ENCODE assay signal across 12 mouse cellular contexts in genomic region chr8:92772826-92773225, GRCm38 (mm10). TPM values are rescaled to one million over a fixed set of nuclear protein-coding genes. Genes with fewer than 3 reads are reported as not detected.
DNase-seq lines count a peak whose midpoint lies in the region; ATAC-seq and TF ChIP-seq lines count a peak whose summit lies in the region.
"Had no signal": no experiment of that assay in that cellular context is flagged by ENCODE, and none has a peak within 500 bp of the region (broad histone marks: within the 10 kb centered on the region; RNA-seq: fewer than 3 reads in every experiment).

No protein-coding gene starts in this region.

- DNase-seq in embryo, embryonic 11 days: peak; percentile 26
- DNase-seq in embryo, embryonic 9.5 days (ENCODE audit: extremely low spot score): no peak
- peak; percentile 24 for DNase-seq in ZHBTc4 (ENCODE audit: low read depth, low spot score)
- no peak for DNase-seq in heart, postnatal 0 days (ENCODE audit: low spot score)
- no peak for DNase-seq in urinary bladder, postnatal 10 days (ENCODE audit: low spot score)
- DNase-seq in spleen, adult 12 weeks (ENCODE audit: low spot score): no peak
- DNase-seq: cerebellum, postnatal 36 days; liver, embryonic 13.5 days had no signal

- no peak overlapping the region for H3K9ac ChIP-seq in hindbrain, embryonic 15.5 days
- no peak overlapping the region for H3K9ac ChIP-seq in hindbrain, embryonic 13.5 days
- H3K9ac ChIP-seq in heart, postnatal 0 days (replicated peaks; ENCODE audit: low read depth, low read length): no peak overlapping the region
- H3K9ac ChIP-seq: liver, embryonic 13.5 days had no signal

- no peaks in the 10 kb centered on the region for H3K4me1 ChIP-seq in hindbrain, embryonic 15.5 days (replicated peaks)
- peaks cover 5% of the 10 kb centered on the region for H3K4me1 ChIP-seq in hindbrain, embryonic 13.5 days (replicated peaks)
- no peaks in the 10 kb centered on the region for H3K4me1 ChIP-seq in heart, postnatal 0 days (ENCODE audit: control insufficient read depth, insufficient read depth)
- H3K4me1 ChIP-seq: liver, embryonic 13.5 days had no signal

- H3K27me3 ChIP-seq in hindbrain, embryonic 15.5 days: no peaks in the 10 kb centered on the region
- H3K27me3 ChIP-seq in hindbrain, embryonic 13.5 days: no peaks in the 10 kb centered on the region
- H3K27me3 ChIP-seq in heart, postnatal 0 days (ENCODE audit: control insufficient read depth, insufficient read depth, low read length): no peaks in the 10 kb centered on the region
- H3K27me3 ChIP-seq: liver, embryonic 13.5 days had no signal

- no peak for TF ChIP-seq EP300 in heart, postnatal 0 days (IDR thresholded peaks at IDR 0.05; ENCODE audit: low read depth)

- 67% methylated on average over 10 of the region's 10 CpGs for WGBS in hindbrain, embryonic 15.5 days
- WGBS in hindbrain, embryonic 13.5 days: 68% methylated on average over 10 of the region's 10 CpGs
- WGBS in heart, postnatal 0 days: 83% methylated on average over 10 of the region's 10 CpGs

- no peak overlapping the region for H3K27ac ChIP-seq in hindbrain, embryonic 15.5 days (replicated peaks)
- H3K27ac ChIP-seq in hindbrain, embryonic 13.5 days: no peak overlapping the region
- H3K27ac ChIP-seq in heart, postnatal 0 days (ENCODE audit: low read depth): no peak overlapping the region
- H3K27ac ChIP-seq: liver, embryonic 13.5 days had no signal

- H3K4me2 ChIP-seq in hindbrain, embryonic 15.5 days: 0 out of 2 replicates have a peak overlapping the region, but pooled peaks have one; percentile 5
- no peak overlapping the region for H3K4me2 ChIP-seq in hindbrain, embryonic 13.5 days
- peak overlapping the region; percentile 48 for H3K4me2 ChIP-seq in heart, postnatal 0 days (ENCODE audit: low read depth, low read length)

- H3K36me3 ChIP-seq in hindbrain, embryonic 15.5 days: no peaks in the 10 kb centered on the region
- no peaks in the 10 kb centered on the region for H3K36me3 ChIP-seq in hindbrain, embryonic 13.5 days
- no peaks in the 10 kb centered on the region for H3K36me3 ChIP-seq in heart, postnatal 0 days (replicated peaks; ENCODE audit: control insufficient read depth, insufficient read depth, low read length)
- H3K36me3 ChIP-seq: G1E; liver, embryonic 13.5 days had no signal

- no peak overlapping the region for H3K4me3 ChIP-seq in hindbrain, embryonic 15.5 days
- no peak overlapping the region for H3K4me3 ChIP-seq in hindbrain, embryonic 13.5 days
- no peak overlapping the region for H3K4me3 ChIP-seq in heart, postnatal 0 days (ENCODE audit: low read depth, low read length)

- no peaks in the 10 kb centered on the region for H3K9me3 ChIP-seq in hindbrain, embryonic 15.5 days
- H3K9me3 ChIP-seq in hindbrain, embryonic 13.5 days: no peaks in the 10 kb centered on the region
- H3K9me3 ChIP-seq in heart, postnatal 0 days (replicated peaks; ENCODE audit: control insufficient read depth, low read length): no peaks in the 10 kb centered on the region
- H3K9me3 ChIP-seq: liver, embryonic 13.5 days had no signal

- no peak for TF ChIP-seq CTCF in heart, postnatal 0 days (IDR thresholded peaks at IDR 0.05; ENCODE audit: low read depth)

- no peak for ATAC-seq in hindbrain, embryonic 15.5 days (ENCODE audit: low FRiP score, low read depth)
- no peak for ATAC-seq in hindbrain, embryonic 13.5 days (ENCODE audit: low FRiP score)
- no peak for ATAC-seq in heart, postnatal 0 days (ENCODE audit: insufficient read depth, low read depth)
- ATAC-seq: intestine, embryonic 16.5 days had no signal

RNA-seq across cellular contexts. Expression of gene Mmp2, which starts 54.3 kb away (rescaled TPM):
- polyA plus RNA-seq in hindbrain, embryonic 15.5 days (2015; fragmentation: Nextera tagmentation; extraction: Ambion mirVana): 23.7 and 26.2 TPM in 2 replicates
- polyA plus RNA-seq in hindbrain, embryonic 13.5 days (2015; fragmentation: Nextera tagmentation; extraction: Ambion mirVana): 30.9 and 34.4 TPM in 2 replicates
- total RNA-seq in heart, postnatal 0 days (2014; rRNA removed; ENCODE audit: low replicate concordance): 92.6 and 113 TPM in 2 replicates
- 83.6 and 89.0 TPM in 2 replicates for polyA plus RNA-seq in heart, postnatal 0 days (2015; fragmentation: Nextera tagmentation; extraction: Ambion mirVana)
- polyA plus RNA-seq: G1E had no signal

Comparison
In these comparisons a context has a peak if more than half of its experiments do, and no peak if none do; other contexts are left out.
1. DNase-seq: peak in embryo, embryonic 11 days (single experiment) and ZHBTc4 (single experiment); none in embryo, embryonic 9.5 days (single experiment), heart, postnatal 0 days (single experiment), urinary bladder, postnatal 10 days (single experiment) and spleen, adult 12 weeks (single experiment).